Mouse (Mus musculus): Measurements from ENCODE around the gene Cpsf4. TPM values are rescaled to one million over a fixed set of nuclear protein-coding genes. Genes with fewer than 3 reads are reported as not detected.
"Not testable (repeated sequence)": the region's sequence is repeated elsewhere in the genome, so short reads cannot be mapped to it uniquely, and the experiment has no call there.

The Cpsf4 gene
- polyA plus RNA-seq, 1 experiment from 2014 or later = 20.9 TPM

GRCm38 (mm10) chr5:145205041-145205440 lies 38.0 kb downstream of the Cpsf4 start:
- H3K4me2 ChIP-seq = peak overlapping the region; percentile 84
- H3K4me3 ChIP-seq = peak overlapping the region; percentile 75
- peak overlapping the region; percentile 70 for H3K9ac ChIP-seq
- WGBS = 9% methylated on average over 9 of the region's 9 CpGs
- H3K27me3 ChIP-seq = no peaks in the 10 kb centered on the region
- no peak for ATAC-seq (replicated peaks; ENCODE audit: insufficient number of reproducible peaks, insufficient read depth, low FRiP score, low read depth)
- H3K27ac ChIP-seq = peak overlapping the region; percentile 93
- H3K4me1 ChIP-seq (replicated peaks) = peaks cover 24% of the 10 kb centered on the region
- H3K36me3 ChIP-seq = peaks cover 19% of the 10 kb centered on the region
- no peaks in the 10 kb centered on the region for H3K9me3 ChIP-seq (replicated peaks)

GRCm38 (mm10) chr5:145207385-145207784 lies 40.4 kb downstream of the Cpsf4 start:
- Histone ChIP-seq H3K9me3 (replicated peaks) (no peaks in the 10 kb centered on the region), H3K4me1 (replicated peaks) (peaks cover 12% of the 10 kb centered on the region), H3K4me3 (no peak overlapping the region), H3K9ac (no peak overlapping the region), H3K4me2 (no peak overlapping the region), H3K27ac (no peak overlapping the region), H3K27me3 (no peaks in the 10 kb centered on the region), H3K36me3 (peaks cover 42% of the 10 kb centered on the region)
- no peak for ATAC-seq (replicated peaks; ENCODE audit: insufficient number of reproducible peaks, insufficient read depth, low FRiP score, low read depth)
- WGBS = 93% methylated on average over 6 of the region's 6 CpGs

- WGBS = 84% methylated on average over 6 of the region's 6 CpGs
- ATAC-seq (replicated peaks; ENCODE audit: insufficient number of reproducible peaks, insufficient read depth, low FRiP score, low read depth) = no peak
- Histone ChIP-seq H3K4me2 (no peak overlapping the region), H3K4me1 (replicated peaks) (peaks cover 12% of the 10 kb centered on the region), H3K9ac (no peak overlapping the region), H3K36me3 (peaks cover 48% of the 10 kb centered on the region), H3K4me3 (no peak overlapping the region), H3K27me3 (no peaks in the 10 kb centered on the region), H3K27ac (no peak overlapping the region), H3K9me3 (replicated peaks) (no peaks in the 10 kb centered on the region)
Measured at GRCm38 (mm10) chr5:145207954-145208353, 40.9 kb downstream of the Cpsf4 start.

- Histone ChIP-seq H3K4me1 (replicated peaks) (peaks cover 12% of the 10 kb centered on the region), H3K36me3 (peaks cover 52% of the 10 kb centered on the region)
- not testable (repeated sequence) for H3K4me3 ChIP-seq; H3K9me3 ChIP-seq (replicated peaks); H3K9ac ChIP-seq; H3K27ac ChIP-seq; H3K27me3 ChIP-seq; ATAC-seq (replicated peaks; ENCODE audit: insufficient number of reproducible peaks, insufficient read depth, low FRiP score, low read depth); H3K4me2 ChIP-seq
- 51% methylated on average over 11 of the region's 11 CpGs for WGBS
Measured at GRCm38 (mm10) chr5:145208391-145208790, 41.4 kb downstream of the Cpsf4 start.

- 99% methylated on average over 4 of the region's 4 CpGs for WGBS
- Histone ChIP-seq H3K27me3 (no peaks in the 10 kb centered on the region), H3K4me2 (no peak overlapping the region), H3K9ac (no peak overlapping the region), H3K9me3 (replicated peaks) (no peaks in the 10 kb centered on the region), H3K4me3 (no peak overlapping the region), H3K4me1 (replicated peaks) (no peaks in the 10 kb centered on the region), H3K36me3 (peaks cover 64% of the 10 kb centered on the region), H3K27ac (no peak overlapping the region)
- ATAC-seq (replicated peaks; ENCODE audit: insufficient number of reproducible peaks, insufficient read depth, low FRiP score, low read depth) = no peak
Measured at GRCm38 (mm10) chr5:145211340-145211739, 44.3 kb downstream of the Cpsf4 start.

GRCm38 (mm10) chr5:145212216-145212615 lies 45.2 kb downstream of the Cpsf4 start:
- H3K27ac ChIP-seq = no peak overlapping the region
- ATAC-seq (replicated peaks; ENCODE audit: insufficient number of reproducible peaks, insufficient read depth, low FRiP score, low read depth) = no peak
- no peaks in the 10 kb centered on the region for H3K4me1 ChIP-seq (replicated peaks)
- no peak overlapping the region for H3K4me2 ChIP-seq
- 85% methylated on average over 4 of the region's 4 CpGs for WGBS
- H3K9me3 ChIP-seq (replicated peaks) = no peaks in the 10 kb centered on the region
- no peaks in the 10 kb centered on the region for H3K27me3 ChIP-seq
- H3K4me3 ChIP-seq = no peak overlapping the region
- H3K36me3 ChIP-seq = peaks cover 61% of the 10 kb centered on the region
- no peak overlapping the region for H3K9ac ChIP-seq

- H3K4me3 ChIP-seq = no peak overlapping the region
- no peak overlapping the region for H3K9ac ChIP-seq
- WGBS = 90% methylated on average over 3 of the region's 3 CpGs
- H3K4me2 ChIP-seq = no peak overlapping the region
- no peak overlapping the region for H3K27ac ChIP-seq
- no peaks in the 10 kb centered on the region for H3K27me3 ChIP-seq
- peaks cover 61% of the 10 kb centered on the region for H3K36me3 ChIP-seq
- ATAC-seq (replicated peaks; ENCODE audit: insufficient number of reproducible peaks, insufficient read depth, low FRiP score, low read depth) = no peak
- H3K4me1 ChIP-seq (replicated peaks) = no peaks in the 10 kb centered on the region
- H3K9me3 ChIP-seq (replicated peaks) = no peaks in the 10 kb centered on the region
Measured at GRCm38 (mm10) chr5:145213505-145213904, 46.5 kb downstream of the Cpsf4 start.

- Histone ChIP-seq H3K9ac (no peak overlapping the region), H3K27ac (no peak overlapping the region), H3K4me2 (no peak overlapping the region), H3K36me3 (peaks cover 65% of the 10 kb centered on the region), H3K4me3 (no peak overlapping the region), H3K27me3 (no peaks in the 10 kb centered on the region), H3K9me3 (replicated peaks) (no peaks in the 10 kb centered on the region), H3K4me1 (replicated peaks) (no peaks in the 10 kb centered on the region)
- 68% methylated on average over 4 of the region's 4 CpGs for WGBS
- no peak for ATAC-seq (replicated peaks; ENCODE audit: insufficient number of reproducible peaks, insufficient read depth, low FRiP score, low read depth)
Measured at GRCm38 (mm10) chr5:145214679-145215078, 47.7 kb downstream of the Cpsf4 start.

GRCm38 (mm10) chr5:145217746-145218145 lies 50.7 kb downstream of the Cpsf4 start:
- 82% methylated on average over 6 of the region's 6 CpGs for WGBS
- H3K4me1 ChIP-seq (replicated peaks) = no peaks in the 10 kb centered on the region
- peaks cover 57% of the 10 kb centered on the region for H3K36me3 ChIP-seq
- H3K4me3 ChIP-seq = no peak overlapping the region
- H3K4me2 ChIP-seq = no peak overlapping the region
- no peak overlapping the region for H3K27ac ChIP-seq
- H3K9me3 ChIP-seq (replicated peaks) = no peaks in the 10 kb centered on the region
- H3K9ac ChIP-seq = no peak overlapping the region
- H3K27me3 ChIP-seq = no peaks in the 10 kb centered on the region
- no peak for ATAC-seq (replicated peaks; ENCODE audit: insufficient number of reproducible peaks, insufficient read depth, low FRiP score, low read depth)

- Histone ChIP-seq H3K36me3 (peaks cover 53% of the 10 kb centered on the region), H3K27me3 (no peaks in the 10 kb centered on the region), H3K9me3 (replicated peaks) (no peaks in the 10 kb centered on the region), H3K27ac (no peak overlapping the region), H3K4me2 (no peak overlapping the region), H3K4me1 (replicated peaks) (no peaks in the 10 kb centered on the region), H3K4me3 (no peak overlapping the region), H3K9ac (no peak overlapping the region)
- 94% methylated on average over 21 of the region's 21 CpGs for WGBS
- ATAC-seq (replicated peaks; ENCODE audit: insufficient number of reproducible peaks, insufficient read depth, low FRiP score, low read depth) = no peak
Measured at GRCm38 (mm10) chr5:145218206-145218605, 51.2 kb downstream of the Cpsf4 start.

GRCm38 (mm10) chr5:145218671-145219070 lies 51.7 kb downstream of the Cpsf4 start:
- Histone ChIP-seq H3K9ac (no peak overlapping the region), H3K4me2 (no peak overlapping the region), H3K27me3 (no peaks in the 10 kb centered on the region), H3K4me3 (no peak overlapping the region), H3K27ac (no peak overlapping the region), H3K4me1 (replicated peaks) (no peaks in the 10 kb centered on the region), H3K36me3 (peaks cover 50% of the 10 kb centered on the region), H3K9me3 (replicated peaks) (no peaks in the 10 kb centered on the region)
- 94% methylated on average over 20 of the region's 20 CpGs for WGBS
- no peak for ATAC-seq (replicated peaks; ENCODE audit: insufficient number of reproducible peaks, insufficient read depth, low FRiP score, low read depth)

- no peaks in the 10 kb centered on the region for H3K4me1 ChIP-seq (replicated peaks)
- H3K27me3 ChIP-seq = no peaks in the 10 kb centered on the region
- H3K9me3 ChIP-seq (replicated peaks) = no peaks in the 10 kb centered on the region
- peaks cover 42% of the 10 kb centered on the region for H3K36me3 ChIP-seq
- no peak for ATAC-seq (replicated peaks; ENCODE audit: insufficient number of reproducible peaks, insufficient read depth, low FRiP score, low read depth)
- H3K4me3 ChIP-seq = no peak overlapping the region
- H3K9ac ChIP-seq = no peak overlapping the region
- 90% methylated on average over 8 of the region's 8 CpGs for WGBS
- H3K27ac ChIP-seq = no peak overlapping the region
- no peak overlapping the region for H3K4me2 ChIP-seq
Measured at GRCm38 (mm10) chr5:145219981-145220380, 53.0 kb downstream of the Cpsf4 start.
